Mouse (Mus musculus) cerebellum, adult 9-11 months (tissue): ENCODE measurements at regions not wholly inside any gene's neighbourhood (a gene's known extent, or its start where the extent isn't known, plus 50 kb on each side); places are given as distances from the start of the nearest gene placed in this dataset.
"Not testable (repeated sequence)": the region's sequence is repeated elsewhere in the genome, so short reads cannot be mapped to it uniquely, and the experiment has no call there.

Source experiments
- DNase-seq: peaks from one replicate; pipeline ENCODE4 v3.0.0; 2022

- DNase-seq, result no peak
Observed at GRCm38 (mm10) chr9:41429711-41430390, 268.4 kb upstream of the Ubash3b start.

- no peak for DNase-seq
Observed at GRCm38 (mm10) chr9:41429236-41429635, 267.7 kb upstream of the Ubash3b start.

DNA sequence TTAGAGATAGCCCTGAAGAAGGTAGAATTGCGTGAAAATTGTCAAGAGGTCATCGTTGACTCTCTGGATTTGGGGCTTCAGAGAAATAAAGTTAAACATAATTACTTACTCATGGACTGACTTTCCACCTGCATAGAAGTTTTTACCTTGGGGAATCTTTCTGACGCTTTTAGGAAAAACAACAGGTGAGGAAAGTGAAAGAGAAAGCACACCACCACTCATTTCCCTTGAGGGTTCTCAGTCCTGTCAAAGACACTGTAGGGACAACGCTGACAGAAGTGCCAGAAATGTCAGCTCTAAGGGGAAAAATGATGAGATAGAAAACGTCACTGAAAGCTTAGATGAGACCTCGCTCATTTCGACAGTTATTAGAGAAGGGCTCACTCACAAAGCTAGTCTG is 265.2 kb upstream of the Ubash3b start:
- no peak for DNase-seq

GRCm38 (mm10) chr9:41425225-41425624 is 263.7 kb upstream of the Ubash3b start:
- DNase-seq, result no peak

DNA sequence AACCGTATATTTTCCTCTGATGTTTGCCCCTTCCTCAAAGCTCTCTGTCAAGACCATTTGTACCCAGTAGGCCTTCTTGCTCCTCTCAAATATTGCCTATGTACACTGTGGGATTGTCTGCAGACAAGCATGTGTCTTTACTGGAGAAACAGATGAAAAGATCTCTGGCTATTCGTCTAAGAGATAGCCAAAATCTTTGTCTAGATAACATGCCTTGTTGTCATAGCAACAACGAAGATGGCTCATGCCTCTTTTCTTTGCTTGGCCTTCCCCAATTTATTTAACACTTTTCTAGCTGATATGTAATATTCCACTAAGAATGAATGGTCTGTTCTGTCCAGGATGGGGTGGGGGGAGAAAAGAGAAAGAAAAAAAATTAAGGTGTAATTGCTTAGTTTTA is 252.3 kb upstream of the Ubash3b start:
- no peak for DNase-seq

GRCm38 (mm10) chr9:41413091-41413490 is 251.6 kb upstream of the Ubash3b start:
- DNase-seq, result not testable (repeated sequence)

GRCm38 (mm10) chr9:41412174-41412757 is 250.8 kb upstream of the Ubash3b start:
- DNase-seq, result no peak

- DNase-seq, result no peak
Observed at GRCm38 (mm10) chr9:41408301-41408700, 246.8 kb upstream of the Ubash3b start.

DNA sequence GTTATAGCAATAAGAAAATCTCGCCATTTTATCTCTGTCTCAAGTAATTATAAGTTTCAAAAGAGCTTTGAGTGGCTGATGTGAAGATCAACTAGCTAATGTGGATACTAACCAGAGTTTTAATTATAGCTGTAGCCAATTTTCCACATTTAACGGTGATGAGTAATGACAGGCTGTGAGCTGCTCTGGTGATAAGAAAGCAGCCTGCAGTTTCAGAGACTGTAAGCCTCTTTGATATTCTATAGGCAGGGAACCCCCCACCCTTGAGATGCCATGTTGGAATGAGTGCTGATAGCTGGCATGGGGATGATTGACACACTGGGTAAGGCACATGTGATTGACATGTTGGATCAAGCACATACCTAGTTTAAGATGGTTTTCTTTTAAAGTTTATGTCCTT is 245.6 kb upstream of the Ubash3b start:
- DNase-seq, result no peak

GRCm38 (mm10) chr9:41402942-41403341 is 241.4 kb upstream of the Ubash3b start:
- no peak for DNase-seq

- no peak for DNase-seq
Observed at GRCm38 (mm10) chr9:41400950-41401349, 239.5 kb upstream of the Ubash3b start.

DNA sequence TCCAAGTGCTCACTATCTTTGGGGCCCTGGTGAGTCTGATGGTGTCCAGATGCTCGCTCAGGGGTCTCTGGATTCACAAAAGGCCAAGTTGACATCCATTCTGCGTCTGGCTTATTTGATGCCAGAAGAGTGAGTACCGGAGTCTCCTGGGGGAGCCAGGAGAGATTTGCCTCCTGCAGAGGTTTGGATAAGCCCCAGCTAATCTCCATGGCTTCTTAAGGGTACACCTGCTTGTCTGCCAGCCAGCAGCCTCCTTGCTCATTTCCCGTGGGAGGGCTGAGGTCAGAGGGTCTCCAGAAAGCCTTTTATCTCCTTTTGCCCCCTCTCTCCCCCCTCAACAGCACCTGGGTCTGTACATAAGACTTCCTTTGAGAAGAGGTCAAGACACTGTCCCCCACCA is 234.0 kb upstream of the Ubash3b start:
- DNase-seq, result no peak

DNA sequence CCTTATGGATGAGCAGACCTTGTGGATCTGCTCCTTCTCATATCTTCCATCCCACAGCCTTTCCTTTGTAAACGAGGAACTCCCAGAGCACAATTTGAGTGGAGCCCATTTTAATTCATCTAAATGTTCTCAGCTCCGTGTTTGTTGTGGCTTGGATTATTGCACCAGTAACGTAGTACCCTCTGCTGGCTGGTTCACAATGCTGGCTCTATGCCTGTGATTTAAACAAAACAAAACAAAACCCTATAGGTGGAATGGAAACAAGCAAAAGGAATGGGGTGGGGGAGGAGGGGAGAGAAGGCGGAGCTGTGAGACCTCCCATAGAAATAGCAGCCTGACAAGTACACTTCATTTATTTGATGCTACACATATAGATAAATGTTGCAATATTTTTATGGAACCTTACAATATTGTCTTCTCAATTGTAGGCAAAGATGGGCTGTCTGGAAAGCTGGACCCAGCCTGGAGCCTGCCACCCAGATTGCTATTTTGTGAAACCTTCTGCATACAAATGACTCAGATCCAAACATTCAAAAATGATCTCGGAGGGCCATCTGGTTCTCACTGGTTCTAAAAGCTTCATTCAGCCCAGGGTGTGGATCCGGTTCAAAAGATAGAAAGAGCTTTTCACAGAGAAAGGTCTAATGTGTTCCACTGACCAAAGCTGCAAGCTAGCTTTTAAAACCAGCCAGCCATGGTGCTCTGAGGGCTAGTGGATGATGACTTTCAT is 230.3 kb upstream of the Ubash3b start:
- peak; percentile 15 for DNase-seq

GRCm38 (mm10) chr9:41379283-41379682 is 217.8 kb upstream of the Ubash3b start:
- no peak for DNase-seq

DNA sequence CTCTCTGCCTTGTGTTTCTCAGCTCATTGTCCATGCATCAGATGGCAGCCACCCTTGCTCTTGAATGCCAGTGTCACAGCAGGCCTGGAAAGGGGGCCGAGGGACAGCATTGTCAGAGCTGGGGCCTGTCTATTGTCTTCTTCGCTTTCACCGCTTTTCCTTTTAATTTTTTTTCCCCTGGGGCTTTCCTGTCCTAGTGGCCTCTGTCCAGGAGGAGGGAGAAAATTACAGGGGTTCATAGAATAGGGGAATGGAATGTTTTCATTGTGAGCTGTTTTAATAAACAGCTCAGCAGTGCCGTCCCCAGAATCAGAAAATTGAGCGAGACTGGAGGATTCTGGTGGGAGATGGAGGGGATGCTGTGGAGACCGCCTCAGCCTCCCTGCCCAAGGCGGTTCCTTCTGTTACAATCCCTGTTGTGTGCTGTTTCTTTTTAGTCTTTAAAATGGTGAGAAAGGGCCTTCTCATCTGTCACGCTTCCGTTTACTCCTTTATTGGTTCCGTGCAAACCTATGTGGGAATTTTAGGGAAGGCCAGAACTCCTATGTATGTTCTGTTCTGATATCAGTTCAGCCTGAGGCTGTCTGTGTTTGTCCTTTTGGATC is 217.2 kb upstream of the Ubash3b start:
- DNase-seq, result no peak

GRCm38 (mm10) chr9:41377701-41378626 is 216.5 kb upstream of the Ubash3b start:
- DNase-seq, result no peak

GRCm38 (mm10) chr9:41376948-41377700 is 215.6 kb upstream of the Ubash3b start:
- DNase-seq, result no peak

DNA sequence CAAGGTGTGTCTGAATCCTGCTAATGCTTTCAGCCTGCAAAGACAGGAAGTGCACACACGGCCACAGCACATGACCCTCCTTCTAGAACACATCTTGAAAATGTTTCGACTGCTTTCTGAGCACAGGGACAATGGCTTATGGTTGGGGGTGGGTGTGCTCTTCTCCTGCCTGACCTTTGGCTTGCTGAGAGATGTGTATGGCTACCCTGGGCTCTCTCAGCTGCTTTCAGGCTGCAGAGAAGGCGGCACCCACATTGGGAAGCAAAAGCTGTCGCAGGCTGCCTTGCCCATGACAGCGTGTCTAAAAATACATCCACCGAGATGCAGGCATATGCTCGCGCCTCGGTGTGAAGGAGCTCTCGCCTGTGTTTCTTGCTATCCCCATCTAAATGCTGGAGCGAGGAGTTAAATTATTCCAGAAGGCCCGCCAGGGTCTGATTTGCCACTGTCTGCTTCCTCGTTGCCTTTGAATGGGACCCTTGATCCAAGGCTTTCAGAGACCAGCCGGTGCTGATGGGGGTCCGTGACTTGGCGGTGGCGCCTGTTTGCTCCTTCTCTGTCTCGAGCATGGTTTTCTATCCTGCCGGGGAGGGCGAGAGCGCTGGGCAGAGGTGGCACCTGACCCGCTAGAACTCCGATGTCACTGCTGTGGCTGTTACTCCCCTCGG is 214.6 kb upstream of the Ubash3b start:
- peak; percentile 11 for DNase-seq

GRCm38 (mm10) chr9:41374591-41375481 is 213.3 kb upstream of the Ubash3b start:
- no peak for DNase-seq

GRCm38 (mm10) chr9:41366405-41366804 is 204.9 kb upstream of the Ubash3b start:
- DNase-seq, result no peak
